Mouse (Mus musculus) heart, adult 2 months (tissue): Measurements from ENCODE around the gene Angptl4.
A peak's percentile ranks its signal among the peaks of the same experiment; 100 is the strongest.

Experiments
- CTCF ChIP-seq: fragments of 200-600 bp; IDR thresholded peaks from 2 replicates; pipeline ENCODE4 v1.8.1; 2022; ENCODE audit warnings: antibody characterized with exemption, mild to moderate bottlenecking, moderate library complexity
- POLR2A ChIP-seq: fragments of 200-500 bp; IDR thresholded peaks from 2 replicates; pipeline ENCODE4 v1.6.1; 2011; ENCODE audit warnings: mild to moderate bottlenecking, low read depth, low read length, control low read depth; ENCODE audit not compliant: insufficient read depth

- TF ChIP-seq POLR2A: peak; percentile 58
- TF ChIP-seq CTCF: no peak
Observed at GRCm38 (mm10) chr17:33812990-33813389, 31.4 kb upstream of the Angptl4 start.
